Mouse (Mus musculus) R1 (cell line): ENCODE results near the gene Ankrd9.

ENCODE experiments used
- DNase-seq: peaks from one replicate; pipeline ENCODE4 v3.0.0-alpha.2; 2018; ENCODE audit warnings: low read depth, low spot score

Gene Ankrd9

DNA sequence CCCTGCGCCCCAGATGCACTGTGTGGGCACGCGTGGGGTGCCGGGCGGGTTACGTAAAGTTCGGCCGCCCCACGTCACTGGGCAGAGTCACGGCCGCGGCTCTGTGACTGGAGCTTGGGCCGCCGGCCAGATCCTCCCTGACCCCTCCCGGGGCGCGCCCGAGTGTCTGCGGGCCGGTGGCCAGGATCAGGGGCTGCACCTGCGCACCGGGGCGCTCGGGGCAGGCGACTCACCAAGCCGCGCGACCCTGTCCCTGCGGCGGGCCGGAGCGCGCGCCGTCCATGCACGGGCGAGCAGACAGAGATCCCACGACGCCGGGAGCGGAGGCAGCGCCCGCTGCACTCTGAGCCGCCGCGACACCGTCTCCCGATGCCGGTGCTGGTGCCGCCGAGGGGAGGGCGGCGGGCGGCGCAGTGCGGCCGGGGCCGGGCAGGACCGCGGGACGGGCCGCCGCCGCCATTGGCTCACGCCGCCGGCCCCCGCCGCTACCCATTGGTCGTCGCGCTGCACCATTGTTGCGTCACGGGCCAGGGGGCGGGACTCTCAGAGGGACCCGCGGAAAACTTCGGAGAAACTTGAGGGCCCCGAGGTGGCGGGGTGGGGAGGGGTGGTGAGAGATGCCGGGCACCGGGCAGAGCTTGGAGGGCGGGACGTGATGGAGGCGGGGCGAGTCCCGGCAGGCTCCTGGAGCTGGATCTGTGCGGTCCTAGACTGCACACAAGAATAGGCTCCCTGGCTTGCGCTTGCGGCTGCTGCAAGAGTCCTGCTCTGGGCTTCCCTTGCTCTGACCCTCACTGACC is at the start of gene Ankrd9:
TSS of gene Ankrd9 (minus strand) at position 434 of the 800 bp plus-strand sequence.
- DNase-seq = peak; percentile 94

DNA sequence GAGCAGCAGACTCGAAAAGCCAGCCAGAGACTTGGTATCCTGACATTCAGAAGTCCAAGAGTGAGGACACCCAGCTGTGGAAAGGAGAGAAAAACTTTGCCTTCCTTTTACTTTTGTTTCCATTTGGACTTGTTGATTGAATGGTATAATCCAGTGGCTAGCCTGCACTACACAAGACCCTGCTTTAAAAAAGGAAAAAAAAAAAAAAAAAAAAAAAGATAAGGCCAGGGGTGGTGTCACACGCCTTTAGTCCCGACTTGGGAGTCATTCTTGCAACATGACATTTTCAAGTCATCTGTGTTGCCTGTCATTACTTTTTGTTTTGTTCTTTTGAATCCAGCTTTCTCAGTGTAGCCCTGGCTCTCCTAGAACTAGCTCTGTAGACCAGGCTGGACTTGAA is 42.7 kb upstream of the Ankrd9 start:
- no peak for DNase-seq

DNA sequence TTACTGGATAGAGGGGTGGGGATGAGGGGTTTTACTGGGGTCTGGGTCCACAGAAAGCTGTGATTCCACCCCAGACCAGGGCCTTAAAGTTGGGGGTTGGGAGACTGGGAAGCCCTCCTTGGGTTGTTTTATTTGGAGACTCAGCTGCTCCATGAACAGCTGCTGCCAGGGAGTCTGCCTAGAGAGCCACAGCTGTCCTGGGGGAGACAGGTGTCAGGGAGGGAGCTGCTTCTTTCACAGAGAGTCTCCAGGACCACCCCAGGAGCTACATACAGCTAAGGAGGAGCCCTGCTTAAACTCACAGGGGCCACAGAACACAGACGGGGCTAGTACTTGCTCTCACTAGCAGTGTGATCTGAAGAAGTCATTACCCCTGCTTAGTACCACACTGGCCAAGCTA is 42.3 kb upstream of the Ankrd9 start:
- DNase-seq = no peak

DNA sequence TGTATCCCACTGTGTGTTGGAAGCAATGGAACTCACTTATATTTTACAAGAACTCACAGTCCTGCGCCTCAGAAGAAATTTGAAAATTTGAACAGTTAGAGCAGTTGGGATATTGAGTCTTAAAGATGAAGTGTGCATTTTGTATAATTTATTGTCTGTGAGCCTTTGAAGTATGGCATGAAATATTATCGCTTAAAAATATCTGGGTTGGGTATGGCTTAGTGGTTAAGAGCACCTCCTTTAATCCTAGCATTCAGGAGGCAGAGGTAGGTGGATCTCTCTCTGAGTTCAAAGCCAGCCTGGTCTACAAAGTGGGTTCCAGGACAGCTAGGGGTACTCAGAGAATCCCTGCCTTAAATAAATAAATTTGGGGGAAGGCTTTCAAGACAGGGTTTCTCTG is 40.2 kb upstream of the Ankrd9 start:
- no peak for DNase-seq

DNA sequence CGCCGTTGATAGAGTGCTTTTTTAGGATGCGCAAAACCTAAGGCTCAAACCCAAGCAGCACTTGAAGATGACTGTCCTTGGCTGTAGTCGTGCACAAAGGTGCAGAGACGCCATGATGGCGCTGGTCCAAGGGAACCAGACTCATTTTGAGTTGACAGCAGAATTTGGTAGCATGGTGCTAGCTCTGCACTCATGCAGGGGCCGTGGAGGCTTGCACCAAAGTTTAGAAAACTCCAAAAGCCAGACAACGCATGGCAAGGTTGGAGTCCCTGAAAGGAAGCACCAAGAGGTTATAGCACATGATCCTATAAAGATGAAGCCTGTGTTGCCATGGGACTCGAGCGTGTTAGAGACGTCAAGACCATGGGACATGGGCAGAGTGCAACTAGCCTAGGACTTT is 39.2 kb upstream of the Ankrd9 start:
- DNase-seq = no peak

DNA sequence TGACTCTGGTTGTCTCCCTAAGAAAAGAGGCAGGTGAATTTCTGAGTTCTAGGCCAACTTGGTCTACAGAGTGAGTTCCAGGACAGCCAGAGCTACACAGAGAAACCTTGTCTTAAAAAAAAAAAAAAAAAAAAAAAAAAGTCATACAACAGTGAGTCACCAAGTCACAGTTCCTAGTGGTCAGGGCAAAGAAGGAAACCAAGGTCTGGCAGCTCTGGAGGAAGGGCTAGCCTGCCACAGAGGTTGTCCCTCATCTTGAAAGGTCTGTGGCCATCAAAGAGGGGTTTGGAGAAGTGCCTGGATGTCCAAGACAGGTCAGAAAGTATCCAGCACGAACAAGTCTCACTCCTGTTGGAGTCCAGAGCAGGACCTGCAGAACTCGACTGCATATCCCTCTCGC is 38.0 kb upstream of the Ankrd9 start:
- no peak for DNase-seq

DNA sequence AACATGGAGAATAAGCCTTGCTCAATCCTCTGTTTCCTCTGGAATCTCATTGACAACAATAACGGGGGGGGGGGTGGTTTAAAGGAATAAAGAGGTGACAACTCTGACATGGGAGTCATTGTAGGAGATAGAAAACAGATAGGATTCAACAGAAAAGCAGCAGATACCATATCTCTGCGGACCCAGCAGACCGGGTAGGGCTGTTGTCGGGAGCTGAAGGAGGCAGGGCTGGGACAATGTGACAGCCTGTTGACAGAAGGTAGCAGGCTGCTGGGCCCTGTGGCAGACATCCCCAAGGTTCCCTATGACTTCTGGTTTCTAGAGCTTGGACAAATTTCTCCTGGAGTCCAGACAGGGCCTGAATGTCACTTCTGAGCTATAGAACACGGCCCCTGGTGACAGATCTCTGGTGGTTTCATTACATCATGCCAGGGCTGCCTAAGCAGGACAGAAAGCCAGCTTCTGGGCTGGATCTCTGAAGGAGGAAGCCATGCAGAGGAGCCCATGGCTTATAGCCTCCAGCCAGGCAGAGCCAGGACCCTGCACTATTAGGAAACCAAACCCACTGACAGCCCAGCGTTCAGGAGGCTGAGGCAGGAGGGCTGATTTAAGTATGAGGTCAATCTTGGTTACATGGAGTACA is 30.9 kb upstream of the Ankrd9 start:
- no peak for DNase-seq

DNA sequence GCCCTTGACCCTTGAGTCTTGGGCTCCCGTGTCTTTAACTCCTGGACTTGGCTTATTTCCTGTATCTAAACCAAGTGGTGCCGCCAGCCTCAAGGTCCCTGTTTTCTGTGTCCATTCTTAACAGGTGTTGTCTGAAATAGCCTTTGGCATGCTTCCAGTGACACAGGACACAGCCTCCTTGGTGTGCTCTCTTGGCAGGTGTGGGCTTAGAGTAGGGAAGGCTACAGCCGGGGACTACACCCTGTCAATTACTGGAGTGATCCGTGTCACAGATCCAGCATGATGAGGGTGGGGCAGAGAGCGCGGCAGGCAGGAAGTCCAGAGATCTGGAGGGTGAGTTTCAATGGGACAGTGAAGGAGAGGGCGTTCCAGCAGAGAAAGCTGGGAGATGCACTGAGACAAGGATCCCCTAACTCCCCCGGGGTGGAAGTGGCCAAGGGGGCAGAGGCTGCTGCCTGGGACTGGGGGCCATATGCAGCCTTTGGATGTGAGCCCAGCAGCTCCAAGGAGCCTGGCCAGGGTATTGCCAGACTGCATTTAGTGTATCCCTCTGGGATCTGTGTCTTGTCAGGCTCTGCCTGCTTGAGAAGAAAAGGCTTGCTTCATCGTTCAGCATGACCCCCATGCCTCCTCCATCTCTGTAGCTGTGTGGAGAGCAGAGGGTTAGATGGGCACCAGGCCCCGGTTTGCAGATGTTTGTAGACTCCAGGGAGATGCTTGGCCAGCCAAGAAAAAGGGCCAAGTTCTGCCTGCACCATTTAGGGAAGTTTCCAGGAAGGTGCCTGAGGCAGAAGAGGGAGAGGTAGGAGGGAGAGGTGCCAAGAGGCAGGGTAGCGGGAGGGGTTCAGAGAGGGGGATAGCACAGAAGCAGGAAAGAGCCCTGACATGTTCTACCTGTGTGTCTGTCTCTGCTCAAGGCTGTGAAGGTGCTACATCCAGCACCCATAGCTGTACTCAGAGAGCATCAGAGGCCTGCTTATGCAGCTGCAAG is 30.0 kb upstream of the Ankrd9 start:
- DNase-seq = peak; percentile 62

DNA sequence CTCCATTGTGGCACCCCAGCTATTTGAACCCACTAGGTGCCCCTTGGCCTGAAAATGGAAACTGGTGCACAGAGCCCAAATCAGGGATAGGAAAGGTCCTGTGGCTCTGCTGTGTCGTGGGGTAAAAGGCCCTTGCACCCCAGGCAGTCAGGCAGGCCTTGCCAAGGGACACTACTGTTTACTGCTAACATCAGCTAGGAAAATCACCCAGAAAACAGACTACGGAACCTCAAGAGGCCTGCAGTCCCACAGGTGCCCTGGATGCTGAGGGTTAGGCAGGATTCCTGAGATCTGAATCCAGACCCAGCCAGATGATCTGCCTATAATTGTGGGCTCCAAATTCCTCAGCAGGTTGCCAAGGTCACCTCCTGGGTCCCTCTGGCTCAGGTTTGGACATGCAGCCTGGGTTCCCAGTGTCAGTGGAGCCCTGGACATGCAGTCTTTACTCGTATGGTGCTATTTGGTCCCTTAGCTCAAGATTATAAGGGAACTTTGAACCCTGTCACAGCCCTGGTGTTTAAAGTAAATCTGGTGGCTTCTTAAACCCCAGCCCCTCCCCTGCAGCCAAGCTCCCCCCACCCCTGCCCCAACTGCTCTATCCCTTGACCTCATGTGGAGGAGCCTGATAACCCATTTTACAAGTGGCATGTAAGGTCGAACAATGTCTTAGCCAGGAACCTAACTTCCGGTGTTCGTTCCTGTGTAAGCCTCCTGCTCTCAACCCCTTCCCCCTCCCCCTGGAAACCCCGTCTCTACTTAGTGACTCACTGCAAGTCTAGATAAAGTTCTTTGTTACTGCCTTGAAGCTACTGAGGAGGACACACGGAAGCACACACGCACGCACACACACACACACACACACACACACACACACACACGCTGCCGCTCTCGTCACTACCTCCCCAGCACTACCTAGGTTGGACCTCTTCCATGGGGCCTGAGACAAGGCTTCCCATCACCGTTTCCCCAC is 28.6 kb upstream of the Ankrd9 start:
- peak; percentile 86 for DNase-seq

DNA sequence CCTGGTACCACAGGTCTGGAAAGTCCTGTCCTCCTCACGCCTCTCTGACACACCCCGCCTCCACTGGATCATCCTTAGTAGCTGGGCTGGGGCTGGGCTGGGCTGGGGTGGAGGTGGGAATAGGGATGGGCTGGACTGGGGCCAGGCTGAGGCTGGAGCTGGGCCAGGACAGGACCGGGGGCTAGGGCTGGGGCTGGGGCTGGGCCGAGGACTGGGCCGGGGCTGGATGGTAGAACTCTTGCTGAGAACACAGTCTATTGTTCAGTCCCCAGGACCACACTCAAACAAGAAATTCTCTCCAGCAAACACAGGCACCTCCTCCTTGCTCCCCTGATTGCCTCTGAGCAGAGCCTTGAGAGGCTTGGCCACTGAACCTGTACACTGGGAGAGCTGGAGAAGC is 27.5 kb upstream of the Ankrd9 start:
- DNase-seq = no peak

DNA sequence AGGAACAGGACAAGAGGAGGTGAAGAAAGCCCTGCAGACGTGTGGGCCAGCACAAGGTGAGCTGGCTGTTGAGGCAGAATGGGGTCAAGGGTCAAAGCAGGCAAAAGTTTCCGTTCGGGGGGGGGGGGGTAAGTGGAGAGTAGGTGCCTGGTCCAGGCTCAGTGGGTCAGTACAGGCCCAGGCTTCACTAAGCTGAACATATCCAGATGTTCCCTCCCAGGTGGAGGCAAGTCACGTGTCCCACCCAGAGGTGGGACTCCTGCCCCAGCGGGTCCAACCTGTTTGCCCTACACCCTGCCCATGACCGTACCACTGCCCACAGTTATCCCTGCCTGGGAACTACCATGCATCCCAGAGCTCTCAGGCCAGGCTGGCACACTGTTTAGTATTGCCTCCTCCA is 27.0 kb upstream of the Ankrd9 start:
- no peak for DNase-seq

DNA sequence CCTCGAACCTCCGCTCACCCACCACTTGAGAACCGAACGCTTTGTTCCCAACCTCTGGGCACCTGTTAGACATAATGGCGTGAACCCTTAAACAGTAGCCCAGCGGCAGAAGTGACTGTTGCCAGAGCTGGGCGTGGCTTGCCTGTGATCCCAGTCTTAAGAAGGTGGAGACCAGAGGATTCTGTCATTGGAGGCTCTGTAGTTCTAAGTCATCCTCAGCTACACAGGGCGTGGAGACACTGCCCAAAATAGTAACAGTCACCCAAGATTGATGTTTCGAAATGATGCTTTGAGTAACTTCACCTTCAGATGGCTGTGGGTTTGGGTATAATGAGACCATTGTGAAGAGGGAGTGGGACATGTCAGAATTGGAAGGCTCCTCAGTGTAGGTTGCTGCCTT is 25.3 kb upstream of the Ankrd9 start:
- peak; percentile 12 for DNase-seq

DNA sequence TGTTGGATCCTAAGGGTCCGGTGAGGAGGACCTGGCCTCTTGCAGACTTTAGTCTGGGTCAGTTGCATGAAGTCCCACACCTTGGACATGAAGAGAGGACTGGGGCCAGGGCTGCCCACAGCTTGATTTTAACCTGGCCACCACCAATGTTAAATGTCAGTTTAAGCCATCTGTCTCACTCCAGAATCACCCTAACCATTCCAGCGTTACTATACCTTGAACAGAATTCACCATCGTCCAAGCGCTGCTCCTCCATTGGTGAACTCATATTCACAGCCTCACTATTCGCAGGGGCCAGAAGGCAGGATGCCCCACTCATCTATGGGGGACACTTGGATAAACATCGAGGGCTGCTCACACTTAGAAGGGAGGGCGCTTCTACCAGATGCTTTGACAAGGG is 22.1 kb upstream of the Ankrd9 start:
- DNase-seq = no peak

DNA sequence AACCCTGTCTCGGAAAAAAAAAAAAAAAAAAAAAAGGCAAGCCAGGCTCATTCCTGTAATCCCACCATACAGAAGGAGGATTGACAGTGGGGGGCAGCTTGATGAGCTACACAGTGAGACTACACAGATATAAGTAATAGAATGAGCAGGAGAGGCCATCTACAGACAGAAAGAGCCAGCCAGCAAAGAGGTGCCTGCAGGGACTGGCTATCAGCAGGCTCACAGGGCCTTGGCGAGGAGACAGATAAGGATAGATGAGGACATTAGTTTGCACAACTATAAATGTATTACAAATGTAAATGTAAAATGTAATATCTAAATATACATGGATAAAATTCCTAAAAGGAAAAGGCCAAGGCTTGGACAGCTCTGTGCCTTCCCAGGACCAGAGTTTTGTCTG is 21.0 kb upstream of the Ankrd9 start:
- no peak for DNase-seq

DNA sequence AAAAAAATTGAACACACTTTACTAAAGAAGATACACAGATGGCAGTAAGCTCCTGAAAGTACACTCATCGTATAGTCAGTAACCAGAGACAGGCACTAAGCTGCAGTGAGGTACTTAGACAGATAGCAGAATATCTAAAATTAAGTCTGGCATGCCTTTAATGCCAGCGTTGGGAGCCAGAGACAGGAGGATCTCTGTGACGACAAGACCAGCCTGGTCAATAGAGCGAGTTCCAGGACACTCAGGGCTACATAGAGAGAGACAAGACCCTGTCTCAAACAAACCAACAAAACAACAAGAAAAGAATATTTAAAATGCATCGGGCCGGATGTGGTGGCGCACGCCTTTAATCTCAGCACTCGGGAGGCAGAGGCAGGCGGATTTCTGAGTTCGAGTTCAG is 19.3 kb upstream of the Ankrd9 start:
- no peak for DNase-seq

DNA sequence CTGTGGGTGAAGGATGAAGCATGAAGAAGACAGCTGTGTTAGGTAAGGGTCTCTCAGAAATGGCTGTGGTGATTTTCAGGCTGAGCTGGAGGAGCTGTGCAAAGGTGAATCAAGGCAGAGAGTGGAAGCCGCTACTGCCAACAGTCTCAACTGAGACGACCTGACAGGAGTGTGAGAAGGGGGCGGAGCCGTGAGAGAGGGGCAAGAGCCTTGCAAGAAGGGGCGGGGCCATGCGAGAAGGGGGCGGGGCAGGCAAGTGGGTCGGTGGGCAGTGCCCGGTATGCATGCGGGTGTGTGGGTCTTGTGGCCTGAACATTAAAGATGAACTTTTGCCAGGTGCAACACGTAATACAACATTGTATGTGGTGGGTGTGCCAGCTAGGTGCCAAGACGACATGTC is 15.8 kb upstream of the Ankrd9 start:
- DNase-seq = peak; percentile 78

DNA sequence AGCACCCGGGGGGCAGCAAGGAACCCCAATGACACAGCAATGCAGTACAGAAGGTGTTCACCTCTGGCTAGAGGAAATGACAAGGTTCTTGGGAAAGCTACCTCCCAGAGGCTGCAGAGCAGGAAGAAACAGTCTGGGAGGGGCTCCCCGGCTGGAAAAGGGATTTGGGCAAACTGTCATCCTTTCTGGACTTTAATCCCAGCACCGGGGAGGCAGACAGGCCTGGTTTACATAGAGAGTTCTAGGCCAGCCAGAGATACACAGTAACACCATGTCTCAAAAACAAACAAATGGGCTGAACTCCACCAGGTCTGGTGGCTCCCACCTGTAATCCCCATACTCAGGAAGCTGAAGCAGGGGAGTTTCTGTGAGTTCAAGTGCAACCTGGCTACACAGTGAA is 14.4 kb upstream of the Ankrd9 start:
- no peak for DNase-seq

DNA sequence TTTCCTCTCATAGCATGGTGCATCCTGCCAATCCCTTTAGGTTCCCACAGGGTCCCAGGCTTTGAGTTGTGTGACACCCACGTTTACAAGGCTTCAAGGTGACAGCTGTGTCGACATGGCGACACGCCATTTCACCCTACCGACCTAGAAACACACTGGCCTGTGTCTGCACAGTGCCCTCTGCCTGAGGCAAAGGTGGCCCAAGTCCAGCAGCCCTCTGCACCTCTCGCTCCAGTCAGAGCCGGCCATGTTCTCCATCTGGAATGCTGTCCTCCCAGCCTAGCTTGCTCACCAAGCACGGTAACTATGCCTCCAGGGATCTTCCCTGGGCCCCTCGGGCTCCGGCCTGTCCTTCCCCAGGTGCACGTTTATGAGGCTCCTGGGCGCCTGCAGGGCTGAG is 13.9 kb upstream of the Ankrd9 start:
- no peak for DNase-seq

DNA sequence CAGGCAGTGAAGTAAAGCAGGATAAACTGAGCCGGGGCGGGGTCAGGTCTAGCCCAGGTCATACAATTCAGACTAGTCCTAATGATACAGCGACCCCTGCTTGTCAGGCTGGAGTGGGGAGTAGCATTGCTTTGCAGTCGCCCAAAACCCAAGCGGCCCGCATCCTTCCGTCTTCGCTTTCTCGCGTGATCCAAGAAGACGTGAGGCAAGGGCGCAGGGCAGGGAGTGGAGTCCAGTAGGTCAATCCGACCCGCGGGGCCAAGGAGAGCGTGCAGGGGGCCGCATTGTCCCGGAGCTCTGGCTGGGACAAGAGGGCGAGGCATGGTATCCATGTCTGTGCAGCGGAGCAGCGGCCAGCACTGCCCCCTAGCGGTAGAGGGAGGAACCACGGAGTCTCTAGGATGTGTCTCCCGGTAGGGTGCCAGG is 13.3 kb upstream of the Ankrd9 start:
- peak; percentile 97 for DNase-seq

DNA sequence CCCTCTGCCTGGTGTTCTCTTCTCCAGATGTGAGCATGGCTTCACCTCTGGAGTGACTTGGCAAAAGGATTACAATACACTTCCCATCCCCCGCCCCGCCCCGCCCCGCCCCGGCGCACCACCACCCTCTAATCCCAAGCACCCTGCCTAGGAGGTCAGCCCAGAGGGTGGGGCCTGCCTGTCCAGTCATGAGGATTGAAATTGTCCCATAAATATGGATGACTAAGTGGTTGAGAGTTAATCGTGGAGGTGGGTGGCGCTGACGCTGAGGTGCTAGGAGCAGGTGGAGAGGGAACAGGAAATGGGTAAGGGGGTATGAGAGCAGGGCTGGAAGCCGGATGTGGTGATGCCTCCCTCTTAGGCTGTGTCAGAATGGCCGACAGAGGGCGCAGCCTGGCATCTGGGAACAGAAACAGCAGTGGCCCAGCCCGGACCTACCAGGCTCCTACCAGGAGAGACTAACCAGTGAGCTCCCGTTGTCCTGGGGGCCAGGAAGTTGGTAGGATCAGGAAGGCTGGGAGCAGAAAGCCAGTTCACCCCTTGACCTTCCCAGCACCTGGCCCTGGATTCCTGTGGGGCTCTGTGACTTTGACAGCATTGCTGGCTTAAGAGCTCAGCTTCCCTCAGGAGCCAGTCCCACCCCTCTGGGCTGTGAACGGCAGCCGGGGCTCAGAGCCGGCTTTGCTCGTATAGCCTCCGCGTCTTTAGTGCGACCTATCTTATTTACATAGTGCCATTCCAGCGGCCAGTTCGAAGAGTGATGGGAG is 12.7 kb upstream of the Ankrd9 start:
- peak; percentile 95 for DNase-seq
